Mouse (Mus musculus) cerebellum, adult 2 months (tissue): ENCODE measurements around the gene Sik3. TPM values are rescaled to one million over a fixed set of nuclear protein-coding genes. Genes with fewer than 3 reads are reported as not detected.

Source experiments
- DNase-seq, 2 experiments: peaks; one replicate each; pipeline ENCODE4 v3.0.0; 2021
- H3K27ac ChIP-seq: fragments of 200-500 bp; 2 replicates; pipeline ENCODE4 v1.5.1; 2012; ENCODE audit warnings: low read length, control low read depth, inconsistent platforms; ENCODE audit not compliant: insufficient read depth
- H3K27me3 ChIP-seq: fragments of 200-500 bp; 2 replicates; pipeline ENCODE4 v1.6.1; 2012; ENCODE audit warnings: inconsistent platforms, mild to moderate bottlenecking, low read length, moderate library complexity; ENCODE audit not compliant: control insufficient read depth, insufficient read depth
- H3K4me1 ChIP-seq: fragments of 200-500 bp; 2 replicates; pipeline ENCODE4 v1.6.1; 2011; ENCODE audit warnings: low read length; ENCODE audit not compliant: control insufficient read depth, insufficient read depth
- H3K4me3 ChIP-seq: fragments of 200-500 bp; replicated peaks from 2 replicates; pipeline ENCODE3; 2011; ENCODE audit warnings: mild to moderate bottlenecking, low read depth, low read length, control low read depth; ENCODE audit not compliant: insufficient read depth
- CTCF ChIP-seq: fragments of 200-500 bp; IDR thresholded peaks from 2 replicates; pipeline ENCODE4 v1.5.1; 2011; ENCODE audit warnings: low read depth, mild to moderate bottlenecking, control low read depth, low read length, moderate library complexity, borderline replicate concordance; ENCODE audit not compliant: insufficient read depth
- POLR2A ChIP-seq: fragments of 200-500 bp; IDR thresholded peaks from 2 replicates; pipeline ENCODE4 v1.6.1; 2011; ENCODE audit warnings: low read length, control low read depth, borderline replicate concordance; ENCODE audit not compliant: insufficient read depth
- WGBS: fragments of 180-500 bp; shearing (Covaris S2); methylation state at CpG from one replicate; pipeline ENCODE4 v1.1.7; 2018; 5-methylcytosine and 5-hydroxymethylcytosine counted together
- polyA plus RNA-seq: library from polyadenylated mRNA; depleted of rRNA; stranded (reverse); fragments of >200 nt; gene quantifications from 2 replicates; pipeline ENCODE4 v1.2.3, GENCODE M21; 2012

The Sik3 gene
- polyA plus RNA-seq, 1 experiment = 69.1 TPM

DNA sequence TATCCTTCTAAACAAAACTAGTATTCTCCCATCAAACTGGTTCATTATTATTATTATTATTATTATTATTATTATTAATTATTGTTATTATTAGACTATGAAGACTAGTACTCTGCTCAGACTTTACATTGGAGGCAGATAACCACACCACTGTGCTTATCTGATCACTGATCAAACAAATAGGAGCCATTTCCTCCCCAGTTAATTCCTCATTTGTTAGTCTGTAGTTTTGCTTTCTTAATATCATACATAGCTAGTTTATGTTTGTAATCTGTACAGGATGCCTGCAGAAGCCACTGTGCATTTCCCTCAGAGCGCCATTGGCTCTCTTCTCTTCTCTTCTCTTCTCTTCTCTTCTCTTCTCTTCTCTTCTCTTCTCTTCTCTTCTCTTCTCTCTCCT is 129.9 kb downstream of the Sik3 start:
- 100% methylated on average over 1 of the region's 1 CpGs for WGBS

DNA sequence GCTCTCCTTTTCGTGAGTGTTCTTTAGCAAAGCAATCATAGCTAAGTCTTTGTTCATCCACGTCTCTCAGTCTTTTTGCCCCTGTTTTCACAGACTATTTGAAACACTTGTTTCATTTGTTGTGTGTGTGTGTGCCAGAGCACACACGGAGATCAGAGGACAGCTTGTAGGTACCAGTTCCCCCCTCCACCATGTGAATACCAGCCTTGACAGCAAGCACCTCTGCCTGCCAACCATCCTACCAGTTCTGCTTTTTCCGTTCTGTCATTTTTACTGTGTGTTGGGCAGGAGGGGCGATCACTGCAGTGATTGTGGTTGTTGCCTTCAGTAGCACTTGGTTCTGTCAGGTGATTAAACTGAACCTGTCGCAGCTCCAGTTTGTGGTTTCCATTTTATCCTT is 132.4 kb downstream of the Sik3 start:
- WGBS = 51% methylated on average over 6 of the region's 6 CpGs
- H3K4me3 ChIP-seq = no peak overlapping the region
- no peaks in the 10 kb centered on the region for H3K27me3 ChIP-seq
- H3K4me1 ChIP-seq = peaks cover 21% of the 10 kb centered on the region; the same call in 1 of the 2 replicates
- no peak for DNase-seq
- no peak for TF ChIP-seq POLR2A
- TF ChIP-seq CTCF = no peak
- H3K27ac ChIP-seq = no peak overlapping the region

More for the DNA sequence above, 129.9 kb downstream of the Sik3 start:
- no peak for DNase-seq
- no peak for TF ChIP-seq CTCF
- TF ChIP-seq POLR2A = no peak
- no peak overlapping the region for H3K27ac ChIP-seq
- no peak overlapping the region for H3K4me3 ChIP-seq
- H3K4me1 ChIP-seq = peaks cover 24% of the 10 kb centered on the region; the same call in 1 of the 2 replicates
- H3K27me3 ChIP-seq = no peaks in the 10 kb centered on the region

DNA sequence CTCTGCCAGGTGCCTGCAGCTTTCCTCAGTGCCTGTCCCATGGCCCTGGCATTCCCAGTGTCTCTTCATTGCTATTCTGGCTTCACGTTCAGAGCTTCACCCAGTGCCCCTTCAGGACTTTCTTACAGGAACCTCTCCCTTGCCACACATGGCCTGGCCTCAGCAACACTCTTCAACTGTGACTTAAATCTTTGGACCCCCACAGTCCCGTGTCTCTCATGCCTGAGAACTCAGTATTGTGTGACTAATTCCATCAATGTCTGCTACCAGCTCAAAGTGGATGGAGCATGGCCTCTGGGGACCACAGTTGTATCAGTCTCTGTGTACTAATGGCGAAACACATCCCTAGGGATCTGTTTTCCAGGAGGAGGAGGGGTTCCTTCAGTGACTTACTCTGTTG is 133.8 kb downstream of the Sik3 start:
- Histone ChIP-seq H3K4me3 (no peak overlapping the region), H3K4me1 (peaks cover 24% of the 10 kb centered on the region), H3K27me3 (no peaks in the 10 kb centered on the region), H3K27ac (no peak overlapping the region)
- no peak for DNase-seq
- no peak for TF ChIP-seq POLR2A
- TF ChIP-seq CTCF = no peak
- WGBS = 42% methylated on average over 3 of the region's 3 CpGs

DNA sequence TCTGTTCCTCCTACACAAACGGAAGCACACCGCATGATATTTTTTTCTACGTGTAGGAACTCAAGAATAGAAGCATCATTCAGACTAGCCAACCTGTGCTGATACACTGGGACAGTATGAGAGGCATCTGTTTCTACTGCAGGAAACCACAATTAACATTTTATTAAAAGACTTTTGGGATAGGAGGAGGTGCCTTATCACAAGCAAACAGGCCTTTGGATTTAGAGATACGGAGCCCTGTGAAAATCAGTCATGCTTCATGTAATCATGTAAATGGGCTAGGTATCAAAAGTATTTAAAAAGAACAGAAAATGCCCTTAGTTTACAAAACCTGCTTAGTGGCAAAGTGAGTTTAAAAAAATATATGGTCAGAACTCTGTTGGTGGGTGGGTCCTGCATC is 136.1 kb downstream of the Sik3 start:
- no peak for DNase-seq
- WGBS = 86% methylated on average over 4 of the region's 4 CpGs
- Histone ChIP-seq H3K27me3 (no peaks in the 10 kb centered on the region), H3K27ac (no peak overlapping the region), H3K4me1 (peaks cover 28% of the 10 kb centered on the region), H3K4me3 (no peak overlapping the region)
- TF ChIP-seq CTCF (no peak), POLR2A (no peak)

DNA sequence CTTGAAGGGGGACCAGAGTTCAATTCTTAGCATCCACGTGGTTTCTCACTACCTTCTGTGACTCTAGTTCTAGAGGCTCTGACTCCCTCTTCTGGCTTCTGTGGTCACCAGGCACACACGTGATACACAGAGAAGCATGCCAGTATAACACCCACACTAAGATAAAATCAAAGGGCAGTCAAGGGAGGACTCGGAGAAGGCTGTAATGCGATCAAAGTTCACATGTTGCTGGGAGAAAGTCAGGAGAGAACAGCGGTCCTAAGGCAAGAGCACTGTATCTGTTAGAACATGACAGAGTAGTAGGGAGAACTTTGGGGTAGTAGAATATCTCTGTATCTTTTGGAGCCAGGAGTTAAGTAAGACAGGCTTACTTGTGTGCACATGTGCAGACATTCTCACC is 136.8 kb downstream of the Sik3 start:
- WGBS = 84% methylated on average over 5 of the region's 5 CpGs

DNA sequence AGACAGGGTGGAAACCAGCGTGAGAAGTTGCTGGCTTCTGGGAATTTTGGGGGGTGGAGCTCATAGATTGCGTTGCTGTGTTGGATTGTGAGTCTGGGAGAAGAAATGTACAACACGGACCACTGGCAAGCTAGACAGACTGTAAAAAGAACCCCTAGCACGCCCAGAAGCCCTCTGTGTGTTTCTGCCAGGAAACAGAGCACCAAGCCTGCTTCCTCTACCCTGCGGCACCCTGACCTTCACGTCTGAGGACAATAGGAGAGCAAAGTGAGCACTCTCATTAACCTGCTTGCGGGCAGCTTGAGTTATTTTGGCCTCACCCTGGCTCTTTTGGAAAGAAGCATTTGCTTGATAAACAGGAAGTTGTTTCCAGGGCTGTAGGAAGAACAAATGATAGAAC is 137.5 kb downstream of the Sik3 start:
- Histone ChIP-seq H3K27ac (peak overlapping the region; percentile 33; the same call in 1 of the 2 replicates), H3K27me3 (no peaks in the 10 kb centered on the region), H3K4me3 (no peak overlapping the region), H3K4me1 (peaks cover 29% of the 10 kb centered on the region)
- TF ChIP-seq CTCF (no peak), POLR2A (no peak)
- DNase-seq = no peak
- 72% methylated on average over 7 of the region's 7 CpGs for WGBS

More for the DNA sequence above, 136.8 kb downstream of the Sik3 start:
- H3K4me3 ChIP-seq = no peak overlapping the region
- H3K27ac ChIP-seq = no peak overlapping the region
- no peak for DNase-seq
- no peaks in the 10 kb centered on the region for H3K27me3 ChIP-seq
- peaks cover 28% of the 10 kb centered on the region for H3K4me1 ChIP-seq
- TF ChIP-seq CTCF (no peak), POLR2A (no peak)

DNA sequence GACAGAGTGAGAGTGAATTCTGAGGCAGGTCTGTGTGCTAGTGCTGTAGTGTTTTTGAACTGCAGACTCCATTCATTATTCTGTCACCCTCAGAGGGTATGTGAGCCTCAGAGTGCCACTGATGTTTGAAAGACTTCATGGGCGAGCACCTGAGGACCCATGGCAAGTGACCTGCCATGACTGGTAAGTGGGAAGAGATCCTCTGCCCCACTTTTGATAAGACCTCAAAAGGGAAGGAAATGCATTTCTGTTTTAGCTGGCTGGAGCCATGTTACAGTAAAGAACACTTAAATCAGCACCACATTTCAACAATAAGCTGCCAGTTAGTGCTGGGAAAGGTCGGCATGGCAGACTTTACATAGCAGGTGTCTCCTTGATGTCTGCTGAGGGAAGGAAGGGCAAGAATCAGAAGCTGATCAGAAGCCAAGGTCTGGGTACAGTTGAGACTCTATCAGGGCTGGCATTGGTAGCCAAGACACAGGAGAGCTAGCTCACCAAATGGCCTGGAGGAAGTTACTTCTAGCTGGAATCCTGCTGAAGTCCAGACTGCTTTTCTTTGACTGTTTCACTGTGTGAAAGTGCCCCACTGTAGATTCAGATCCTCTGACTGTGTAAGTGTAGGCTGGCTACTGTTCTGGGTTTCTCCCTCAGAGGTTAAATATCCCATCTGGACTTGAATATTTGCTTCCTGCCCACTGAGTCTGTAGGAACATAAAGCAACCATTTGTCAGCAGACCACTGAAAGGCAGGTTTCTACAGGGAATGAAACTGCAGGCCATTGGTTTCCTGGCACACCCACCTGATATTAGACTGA is 138.5 kb downstream of the Sik3 start:
- WGBS = 36% methylated on average over 2 of the region's 2 CpGs
- Histone ChIP-seq H3K27me3 (no peaks in the 10 kb centered on the region), H3K4me3 (no peak overlapping the region), H3K4me1 (peaks cover 31% of the 10 kb centered on the region), H3K27ac (peak overlapping the region; percentile 31; the same call in 1 of the 2 replicates)
- DNase-seq = peak in 1 of 2 experiments; percentile 50
- TF ChIP-seq POLR2A (no peak), CTCF (no peak)

- Histone ChIP-seq H3K27me3 (no peaks in the 10 kb centered on the region), H3K4me3 (no peak overlapping the region), H3K27ac (peak overlapping the region; percentile 0; the same call in 1 of the 2 replicates), H3K4me1 (peaks cover 28% of the 10 kb centered on the region)
- TF ChIP-seq CTCF (no peak), POLR2A (no peak)
- DNase-seq = no peak
- 82% methylated on average over 6 of the region's 6 CpGs for WGBS
Measured at GRCm38 (mm10) chr9:46151704-46152040, 139.1 kb downstream of the Sik3 start.
